Mouse (Mus musculus): ENCODE results near the gene Dapk2. TPM values are rescaled to one million over a fixed set of nuclear protein-coding genes. Genes with fewer than 3 reads are reported as not detected.

The Dapk2 gene
- polyA plus RNA-seq, 1 experiment from 2014 or later = 10.2 TPM

GRCm38 (mm10) chr9:66158885-66159430 lies 935 bp downstream of the Dapk2 start:
- Histone ChIP-seq H3K27me3 (ENCODE audit: control insufficient read depth, insufficient read depth, low read length) (no peaks in the 10 kb centered on the region), H3K4me2 (ENCODE audit: low read depth, low read length) (peak overlapping the region; percentile 82), H3K27ac (ENCODE audit: low read length) (no peak overlapping the region), H3K9ac (ENCODE audit: low read length) (no peak overlapping the region), H3K36me3 (ENCODE audit: control insufficient read depth, insufficient read depth, low read length) (no peaks in the 10 kb centered on the region), H3K4me3 (replicated peaks; ENCODE audit: low read length) (peak overlapping the region; percentile 54), H3K9me3 (replicated peaks; ENCODE audit: control insufficient read depth, low read length) (no peaks in the 10 kb centered on the region), H3K4me1 (ENCODE audit: control insufficient read depth, insufficient read depth, low read length) (no peaks in the 10 kb centered on the region)
- no peak for ATAC-seq (ENCODE audit: insufficient read depth, low FRiP score)
- 78% methylated on average over 6 of the region's 6 CpGs for WGBS

GRCm38 (mm10) chr9:66160155-66160554 lies 2.1 kb downstream of the Dapk2 start:
- no peaks in the 10 kb centered on the region for H3K9me3 ChIP-seq (replicated peaks; ENCODE audit: control insufficient read depth, low read length)
- no peak overlapping the region for H3K4me3 ChIP-seq (replicated peaks; ENCODE audit: low read length)
- H3K9ac ChIP-seq (ENCODE audit: low read length) = no peak overlapping the region
- H3K4me2 ChIP-seq (ENCODE audit: low read depth, low read length) = no peak overlapping the region
- no peaks in the 10 kb centered on the region for H3K27me3 ChIP-seq (ENCODE audit: control insufficient read depth, insufficient read depth, low read length)
- no peaks in the 10 kb centered on the region for H3K4me1 ChIP-seq (ENCODE audit: control insufficient read depth, insufficient read depth, low read length)
- ATAC-seq (ENCODE audit: insufficient read depth, low FRiP score) = no peak
- no peaks in the 10 kb centered on the region for H3K36me3 ChIP-seq (ENCODE audit: control insufficient read depth, insufficient read depth, low read length)
- H3K27ac ChIP-seq (ENCODE audit: low read length) = no peak overlapping the region
- WGBS = 90% methylated on average over 2 of the region's 2 CpGs

DNA sequence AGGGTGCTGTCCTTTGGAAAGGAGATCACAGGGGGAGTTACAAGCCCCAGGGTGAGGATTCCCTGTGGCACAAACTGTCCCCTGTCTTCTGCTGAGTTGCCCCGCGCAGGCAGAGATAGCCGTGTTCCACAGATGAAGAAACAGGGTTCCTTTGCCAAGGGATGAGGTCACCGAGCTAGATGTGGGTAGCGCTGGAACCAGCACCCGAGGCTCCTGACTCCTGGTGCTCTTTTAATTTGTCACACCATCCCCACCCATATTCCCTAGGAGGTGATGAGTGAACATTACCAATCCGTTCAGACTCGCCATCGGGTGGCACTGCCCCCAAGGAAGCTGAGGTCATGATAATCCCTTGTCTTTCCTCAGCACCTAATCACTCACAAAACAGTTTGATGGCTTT lies 5.0 kb downstream of the Dapk2 start:
- Histone ChIP-seq H3K9me3 (replicated peaks; ENCODE audit: control insufficient read depth, low read length) (no peaks in the 10 kb centered on the region), H3K27ac (ENCODE audit: low read length) (no peak overlapping the region), H3K36me3 (ENCODE audit: control insufficient read depth, insufficient read depth, low read length) (no peaks in the 10 kb centered on the region), H3K4me3 (replicated peaks; ENCODE audit: low read length) (no peak overlapping the region), H3K4me2 (ENCODE audit: low read depth, low read length) (no peak overlapping the region), H3K4me1 (ENCODE audit: control insufficient read depth, insufficient read depth, low read length) (peaks cover 4% of the 10 kb centered on the region; the same call in 1 of the 2 replicates), H3K27me3 (ENCODE audit: control insufficient read depth, insufficient read depth, low read length) (no peaks in the 10 kb centered on the region), H3K9ac (ENCODE audit: low read length) (no peak overlapping the region)
- 77% methylated on average over 9 of the region's 9 CpGs for WGBS
- no peak for ATAC-seq (ENCODE audit: insufficient read depth, low FRiP score)

DNA sequence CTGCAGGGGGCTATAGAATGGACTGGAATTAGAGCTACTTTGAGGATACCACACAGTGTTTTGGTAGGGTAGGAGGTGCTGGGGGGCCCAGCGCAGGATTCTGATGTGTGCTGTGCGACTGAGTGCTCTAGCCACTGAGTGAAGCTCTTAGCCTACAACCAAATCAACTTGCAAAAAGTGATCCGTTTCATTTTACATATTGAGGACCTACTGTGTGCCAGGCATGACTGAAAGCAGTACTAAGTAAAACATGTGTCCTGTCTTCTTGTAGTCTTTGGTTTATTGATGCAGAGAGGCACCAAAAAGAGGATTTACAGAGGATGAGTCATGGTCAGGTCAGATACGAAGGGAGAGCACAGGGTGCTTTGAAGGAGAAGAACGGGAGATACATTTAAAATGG lies 9.2 kb downstream of the Dapk2 start:
- H3K9me3 ChIP-seq (replicated peaks; ENCODE audit: control insufficient read depth, low read length) = no peaks in the 10 kb centered on the region
- no peak overlapping the region for H3K27ac ChIP-seq (ENCODE audit: low read length)
- 81% methylated on average over 5 of the region's 5 CpGs for whole genome bisulfite sequencing
- H3K27me3 ChIP-seq (ENCODE audit: control insufficient read depth, insufficient read depth, low read length) = no peaks in the 10 kb centered on the region
- H3K4me3 ChIP-seq (replicated peaks; ENCODE audit: low read length) = no peak overlapping the region
- H3K9ac ChIP-seq (ENCODE audit: low read length) = no peak overlapping the region
- peaks cover 7% of the 10 kb centered on the region for H3K4me1 ChIP-seq (ENCODE audit: control insufficient read depth, insufficient read depth, low read length)
- ATAC-seq (ENCODE audit: insufficient read depth, low FRiP score) = no peak
- no peak overlapping the region for H3K4me2 ChIP-seq (ENCODE audit: low read depth, low read length)
- no peaks in the 10 kb centered on the region for H3K36me3 ChIP-seq (ENCODE audit: control insufficient read depth, insufficient read depth, low read length)

DNA sequence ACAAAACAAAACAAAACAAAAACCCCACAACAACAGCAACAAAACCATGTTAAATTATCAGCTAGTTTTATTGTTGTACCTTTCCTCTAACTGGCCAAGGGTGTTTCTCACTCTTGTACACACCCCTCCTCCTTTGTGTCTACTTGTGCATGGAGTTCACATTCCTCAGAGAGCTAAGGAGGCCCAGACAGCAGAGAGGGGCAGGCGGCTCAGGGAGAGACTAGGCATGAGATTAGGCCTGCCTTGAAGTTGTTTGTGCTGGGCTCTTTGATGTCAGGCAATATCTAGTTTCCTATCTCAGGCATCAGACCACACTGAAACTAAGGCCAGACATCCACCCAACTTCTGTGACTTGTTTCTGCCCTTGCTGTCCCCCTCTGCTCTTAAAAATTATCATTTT lies 10.2 kb downstream of the Dapk2 start:
- Histone ChIP-seq H3K27ac (ENCODE audit: low read length) (no peak overlapping the region), H3K4me3 (replicated peaks; ENCODE audit: low read length) (no peak overlapping the region), H3K9me3 (replicated peaks; ENCODE audit: control insufficient read depth, low read length) (no peaks in the 10 kb centered on the region), H3K4me2 (ENCODE audit: low read depth, low read length) (no peak overlapping the region), H3K4me1 (ENCODE audit: control insufficient read depth, insufficient read depth, low read length) (peaks cover 7% of the 10 kb centered on the region), H3K27me3 (ENCODE audit: control insufficient read depth, insufficient read depth, low read length) (no peaks in the 10 kb centered on the region), H3K9ac (ENCODE audit: low read length) (no peak overlapping the region), H3K36me3 (ENCODE audit: control insufficient read depth, insufficient read depth, low read length) (no peaks in the 10 kb centered on the region)
- WGBS = 22% methylated on average over 1 of the region's 1 CpGs
- ATAC-seq (ENCODE audit: insufficient read depth, low FRiP score) = no peak

GRCm38 (mm10) chr9:66170506-66170905 lies 12.5 kb downstream of the Dapk2 start:
- no peak for ATAC-seq (ENCODE audit: insufficient read depth, low FRiP score)
- no peaks in the 10 kb centered on the region for H3K36me3 ChIP-seq (ENCODE audit: control insufficient read depth, insufficient read depth, low read length)
- H3K9me3 ChIP-seq (replicated peaks; ENCODE audit: control insufficient read depth, low read length) = no peaks in the 10 kb centered on the region
- peaks cover 7% of the 10 kb centered on the region for H3K4me1 ChIP-seq (ENCODE audit: control insufficient read depth, insufficient read depth, low read length)
- WGBS = 51% methylated on average over 5 of the region's 5 CpGs
- no peak overlapping the region for H3K9ac ChIP-seq (ENCODE audit: low read length)
- no peak overlapping the region for H3K27ac ChIP-seq (ENCODE audit: low read length)
- no peak overlapping the region for H3K4me3 ChIP-seq (replicated peaks; ENCODE audit: low read length)
- no peak overlapping the region for H3K4me2 ChIP-seq (ENCODE audit: low read depth, low read length)
- no peaks in the 10 kb centered on the region for H3K27me3 ChIP-seq (ENCODE audit: control insufficient read depth, insufficient read depth, low read length)

GRCm38 (mm10) chr9:66171275-66171921 lies 13.4 kb downstream of the Dapk2 start:
- H3K27me3 ChIP-seq (ENCODE audit: control insufficient read depth, insufficient read depth, low read length) = no peaks in the 10 kb centered on the region
- peaks cover 7% of the 10 kb centered on the region for H3K4me1 ChIP-seq (ENCODE audit: control insufficient read depth, insufficient read depth, low read length)
- no peak for ATAC-seq (ENCODE audit: insufficient read depth, low FRiP score)
- no peak overlapping the region for H3K9ac ChIP-seq (ENCODE audit: low read length)
- no peak overlapping the region for H3K27ac ChIP-seq (ENCODE audit: low read length)
- no peak overlapping the region for H3K4me3 ChIP-seq (replicated peaks; ENCODE audit: low read length)
- 69% methylated on average over 12 of the region's 12 CpGs for WGBS
- no peak overlapping the region for H3K4me2 ChIP-seq (ENCODE audit: low read depth, low read length)
- no peaks in the 10 kb centered on the region for H3K9me3 ChIP-seq (replicated peaks; ENCODE audit: control insufficient read depth, low read length)
- H3K36me3 ChIP-seq (ENCODE audit: control insufficient read depth, insufficient read depth, low read length) = no peaks in the 10 kb centered on the region

- no peak for ATAC-seq (ENCODE audit: insufficient read depth, low FRiP score)
- Histone ChIP-seq H3K9me3 (replicated peaks; ENCODE audit: control insufficient read depth, low read length) (no peaks in the 10 kb centered on the region), H3K36me3 (ENCODE audit: control insufficient read depth, insufficient read depth, low read length) (no peaks in the 10 kb centered on the region), H3K9ac (ENCODE audit: low read length) (no peak overlapping the region), H3K4me3 (replicated peaks; ENCODE audit: low read length) (no peak overlapping the region), H3K4me2 (ENCODE audit: low read depth, low read length) (no peak overlapping the region), H3K27me3 (ENCODE audit: control insufficient read depth, insufficient read depth, low read length) (no peaks in the 10 kb centered on the region), H3K27ac (ENCODE audit: low read length) (no peak overlapping the region), H3K4me1 (ENCODE audit: control insufficient read depth, insufficient read depth, low read length) (peaks cover 1% of the 10 kb centered on the region; the same call in 1 of the 2 replicates)
- WGBS = 92% methylated on average over 5 of the region's 5 CpGs
Observed at GRCm38 (mm10) chr9:66173316-66173855, 15.4 kb downstream of the Dapk2 start.

- Histone ChIP-seq H3K9me3 (replicated peaks; ENCODE audit: control insufficient read depth, low read length) (no peaks in the 10 kb centered on the region), H3K4me2 (ENCODE audit: low read depth, low read length) (no peak overlapping the region), H3K27ac (ENCODE audit: low read length) (no peak overlapping the region), H3K36me3 (ENCODE audit: control insufficient read depth, insufficient read depth, low read length) (no peaks in the 10 kb centered on the region), H3K4me1 (ENCODE audit: control insufficient read depth, insufficient read depth, low read length) (no peaks in the 10 kb centered on the region), H3K9ac (ENCODE audit: low read length) (no peak overlapping the region), H3K4me3 (replicated peaks; ENCODE audit: low read length) (no peak overlapping the region), H3K27me3 (ENCODE audit: control insufficient read depth, insufficient read depth, low read length) (no peaks in the 10 kb centered on the region)
- ATAC-seq (ENCODE audit: insufficient read depth, low FRiP score) = no peak
- 87% methylated on average over 3 of the region's 3 CpGs for WGBS
Observed at GRCm38 (mm10) chr9:66174985-66175384, 17.0 kb downstream of the Dapk2 start.
